21 mouse cellular contexts compared by ENCODE assay signal in the genomic region with DNA sequence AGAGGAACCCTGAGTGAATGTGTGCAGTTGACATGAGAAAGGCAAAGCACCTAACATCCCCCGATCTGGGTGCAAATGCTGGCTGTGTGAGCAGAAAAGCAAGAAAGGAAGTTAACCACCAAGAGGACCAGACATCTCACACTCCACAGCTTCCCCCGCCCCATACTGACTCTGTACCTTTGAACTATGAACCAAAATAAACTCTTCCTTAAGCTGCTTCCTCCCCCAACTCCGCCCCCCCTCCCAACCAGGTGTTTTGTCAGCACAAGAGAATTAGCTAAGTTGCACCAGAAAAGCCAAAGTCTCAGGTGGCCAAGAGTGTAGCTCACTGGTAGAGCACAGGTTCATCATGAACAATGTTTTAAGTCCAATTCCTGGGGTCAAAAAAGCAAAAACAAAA. TPM values are rescaled to one million over a fixed set of nuclear protein-coding genes. Genes with fewer than 3 reads are reported as not detected.
DNase-seq lines count a peak whose midpoint lies in the region; ATAC-seq lines count a peak whose summit lies in the region.
"Had no signal": no experiment of that assay in that cellular context is flagged by ENCODE, and none has a peak within 500 bp of the region (broad histone marks: within the 10 kb centered on the region; RNA-seq: fewer than 3 reads in every experiment).

No protein-coding gene starts in this region.

- WGBS in kidney, embryonic 16.5 days: 78% methylated on average over 3 of the region's 3 CpGs
- 83% methylated on average over 3 of the region's 3 CpGs for WGBS in forebrain, embryonic 15.5 days

- H3K36me3 ChIP-seq in kidney, embryonic 16.5 days (ENCODE audit: insufficient read depth, low read length): no peaks in the 10 kb centered on the region
- no peaks in the 10 kb centered on the region for H3K36me3 ChIP-seq in forebrain, embryonic 15.5 days
- H3K36me3 ChIP-seq: heart, embryonic 13.5 days; stomach, embryonic 15.5 days had no signal

- no peaks in the 10 kb centered on the region for H3K9me3 ChIP-seq in kidney, embryonic 16.5 days (ENCODE audit: low read length)
- no peaks in the 10 kb centered on the region for H3K9me3 ChIP-seq in forebrain, embryonic 15.5 days
- H3K9me3 ChIP-seq: heart, embryonic 13.5 days; megakaryocyte, embryonic 14.5 days; stomach, embryonic 15.5 days had no signal

- no peak overlapping the region for H3K4me2 ChIP-seq in kidney, embryonic 16.5 days (replicated peaks; ENCODE audit: low read depth, low read length)
- H3K4me2 ChIP-seq in forebrain, embryonic 15.5 days (replicated peaks): no peak overlapping the region
- H3K4me2 ChIP-seq: heart, embryonic 13.5 days; hindbrain, embryonic 14.5 days; stomach, embryonic 15.5 days had no signal

- ATAC-seq in kidney, embryonic 16.5 days (ENCODE audit: low FRiP score, low TSS enrichment): no peak
- no peak for ATAC-seq in forebrain, embryonic 15.5 days (replicated peaks)
- ATAC-seq: intestine, embryonic 16.5 days; midbrain, embryonic 16.5 days had no signal

- 0 out of 2 replicates have a peak, but pooled peaks cover 9% of the 10 kb centered on the region for H3K4me1 ChIP-seq in kidney, embryonic 16.5 days (ENCODE audit: insufficient read depth, low read length)
- H3K4me1 ChIP-seq in forebrain, embryonic 15.5 days: peaks cover 17% of the 10 kb centered on the region

- no peak overlapping the region for H3K4me3 ChIP-seq in kidney, embryonic 16.5 days (ENCODE audit: low read length)
- H3K4me3 ChIP-seq in forebrain, embryonic 15.5 days: no peak overlapping the region
- H3K4me3 ChIP-seq: gastrocnemius, adult 2 months; heart, embryonic 13.5 days; megakaryocyte, embryonic 14.5 days; stomach, embryonic 15.5 days had no signal

- H3K27ac ChIP-seq in kidney, embryonic 16.5 days (ENCODE audit: low read length): no peak overlapping the region
- no peak overlapping the region for H3K27ac ChIP-seq in forebrain, embryonic 15.5 days (replicated peaks)
- H3K27ac ChIP-seq: gastrocnemius, adult 2 months; heart, embryonic 13.5 days; hindbrain, embryonic 14.5 days; stomach, embryonic 15.5 days had no signal

- H3K27me3 ChIP-seq in kidney, embryonic 16.5 days (ENCODE audit: insufficient read depth, low read length): no peaks in the 10 kb centered on the region
- H3K27me3 ChIP-seq in forebrain, embryonic 15.5 days: no peaks in the 10 kb centered on the region
- H3K27me3 ChIP-seq: heart, embryonic 13.5 days; megakaryocyte, embryonic 14.5 days; stomach, embryonic 15.5 days had no signal

- peak; percentile 60 for DNase-seq in kidney, adult 9 months
- DNase-seq in kidney, postnatal 14 days: peak; percentile 25
- DNase-seq in thymus, postnatal 0 days (ENCODE audit: low spot score): peak; percentile 84
- DNase-seq in MN1 (ENCODE audit: low spot score) (no peak), liver (no peak)
- DNase-seq: cerebellum, adult 2 months; cerebellum, postnatal 36 days; gastrocnemius, adult 2 months; heart, adult 11 months; heart, postnatal 36 days; left cerebral cortex, postnatal 4 days; lung, adult 18-20 months; lung, postnatal 14 days had no signal

- H3K9ac ChIP-seq in kidney, embryonic 16.5 days (replicated peaks; ENCODE audit: low read length): no peak overlapping the region
- no peak overlapping the region for H3K9ac ChIP-seq in forebrain, embryonic 15.5 days (replicated peaks)
- H3K9ac ChIP-seq: heart, embryonic 13.5 days; hindbrain, embryonic 14.5 days; stomach, embryonic 15.5 days had no signal

RNA-seq across cellular contexts. Expression of a gene that starts 2.7 kb away (rescaled TPM):
- 2.9 and 3.0 TPM in 2 replicates for polyA plus RNA-seq in kidney, embryonic 16.5 days (2015; fragmentation: Nextera tagmentation; extraction: Ambion mirVana)
- 2.7 and 3.7 TPM in 2 replicates for polyA plus RNA-seq in thymus, postnatal 0 days (2015; fragmentation: Nextera tagmentation; extraction: Ambion mirVana)
- polyA plus RNA-seq in forebrain, embryonic 15.5 days (2015; fragmentation: Nextera tagmentation; extraction: Ambion mirVana): 12.2 and 13.1 TPM in 2 replicates

RNA-seq across cellular contexts. Expression of a gene that starts 3.2 kb away (rescaled TPM):
- polyA plus RNA-seq in kidney, embryonic 16.5 days (2015; fragmentation: Nextera tagmentation; extraction: Ambion mirVana): 5.7 and 6.3 TPM in 2 replicates
- 8.2 and 8.7 TPM in 2 replicates for polyA plus RNA-seq in thymus, postnatal 0 days (2015; fragmentation: Nextera tagmentation; extraction: Ambion mirVana)
- polyA plus RNA-seq in forebrain, embryonic 15.5 days (2015; fragmentation: Nextera tagmentation; extraction: Ambion mirVana): 5.8 and 7.4 TPM in 2 replicates

Comparison
In these comparisons a context has a peak if more than half of its experiments do, and no peak if none do; other contexts are left out.
1. DNase-seq: peak in kidney, adult 9 months (single experiment), kidney, postnatal 14 days (single experiment) and thymus, postnatal 0 days (single experiment); none in MN1 (single experiment) and liver (single experiment).